Mouse (Mus musculus) layer of hippocampus, adult 11-12 months (tissue): ENCODE data around the gene Psmd11.
A peak's percentile ranks its signal among the peaks of the same experiment; 100 is the strongest.
"Not testable (repeated sequence)": the region's sequence is repeated elsewhere in the genome, so short reads cannot be mapped to it uniquely, and the experiment has no call there.

ENCODE experiments used
- DNase-seq: peaks from one replicate; pipeline ENCODE4 v3.0.0; 2022; ENCODE audit warnings: low spot score

Gene Psmd11

GRCm38 (mm10) chr11:80428381-80429008 lies at the start of gene Psmd11:
Gene Psmd11 (plus strand): TSS chr11:80428615.
- DNase-seq: peak; percentile 97

GRCm38 (mm10) chr11:80379184-80379583 lies 49.2 kb upstream of the Psmd11 start:
- DNase-seq: not testable (repeated sequence)

DNA sequence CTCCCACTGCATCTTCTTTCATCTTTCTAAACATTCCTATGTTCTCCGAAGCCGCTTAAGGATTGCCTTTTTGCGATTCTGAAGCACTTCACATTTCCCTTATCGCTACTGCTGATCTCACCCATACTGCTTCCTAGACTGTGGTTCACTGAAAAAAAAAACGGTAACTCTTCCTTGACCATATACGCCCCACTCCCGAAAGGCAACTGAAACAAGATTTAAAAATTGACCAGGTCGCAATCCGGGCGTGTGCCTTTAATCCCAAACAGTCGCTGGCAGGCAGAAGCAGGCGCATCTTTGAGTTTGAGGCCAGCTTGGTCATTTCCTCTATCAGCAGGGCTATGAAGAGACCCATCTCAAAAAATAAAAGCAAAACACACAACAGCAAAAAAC lies 45.8 kb upstream of the Psmd11 start:
- DNase-seq: no peak

DNA sequence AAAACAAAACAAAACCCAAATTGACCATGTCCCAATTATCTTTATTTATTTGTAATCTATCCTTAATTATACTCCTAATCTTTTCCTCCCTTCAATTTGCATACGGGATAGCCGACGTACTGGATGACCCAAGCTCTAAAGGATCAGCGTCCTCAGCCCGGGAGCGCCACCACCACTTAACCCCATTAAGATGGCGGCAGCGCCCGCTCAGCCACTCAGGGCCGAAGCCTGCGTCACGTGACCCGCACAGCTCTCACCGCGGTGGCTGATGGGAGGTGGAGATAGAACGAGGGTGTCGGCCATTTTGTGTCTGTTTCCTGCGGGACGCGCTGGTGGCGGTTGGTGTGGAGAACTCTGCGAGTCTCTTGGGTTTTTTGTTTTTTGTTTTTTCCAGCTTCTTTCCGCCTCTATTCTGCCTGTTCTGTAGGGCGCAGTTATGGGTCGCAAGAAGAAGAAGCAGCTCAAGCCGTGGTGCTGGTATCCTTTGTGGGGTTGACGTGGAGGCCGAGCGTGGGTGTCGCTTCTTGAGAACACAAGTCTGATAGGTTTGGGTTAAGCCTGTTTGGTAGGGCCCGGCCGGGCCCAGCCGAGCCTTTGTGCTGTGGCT lies 45.3 kb upstream of the Psmd11 start, which contains the start of gene Zfp207:
Gene Zfp207 (plus strand): TSS at position 261 of the 607 bp plus-strand sequence.
- peak; percentile 98 for DNase-seq

DNA sequence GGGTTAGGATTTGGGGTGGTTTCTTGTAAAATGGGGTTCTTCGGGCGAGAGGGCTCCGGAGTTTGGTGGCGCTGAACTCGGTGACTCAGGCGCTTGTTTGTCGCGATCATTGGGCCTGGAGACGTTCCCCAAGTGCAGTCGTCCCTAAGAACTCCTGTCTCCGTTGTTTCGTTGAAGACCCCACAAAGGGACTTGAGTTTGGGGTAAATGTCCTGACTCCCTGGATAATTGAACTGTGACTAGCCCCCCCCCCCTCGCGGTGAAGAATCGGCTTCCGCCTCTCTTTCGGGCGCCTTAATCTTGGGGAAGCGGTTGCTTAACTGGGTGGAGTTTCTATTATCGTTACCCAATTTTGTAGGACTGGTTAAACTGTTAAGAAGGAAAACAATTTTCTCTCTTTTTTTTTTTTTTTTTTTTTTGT lies 44.8 kb upstream of the Psmd11 start:
- no peak for DNase-seq

DNA sequence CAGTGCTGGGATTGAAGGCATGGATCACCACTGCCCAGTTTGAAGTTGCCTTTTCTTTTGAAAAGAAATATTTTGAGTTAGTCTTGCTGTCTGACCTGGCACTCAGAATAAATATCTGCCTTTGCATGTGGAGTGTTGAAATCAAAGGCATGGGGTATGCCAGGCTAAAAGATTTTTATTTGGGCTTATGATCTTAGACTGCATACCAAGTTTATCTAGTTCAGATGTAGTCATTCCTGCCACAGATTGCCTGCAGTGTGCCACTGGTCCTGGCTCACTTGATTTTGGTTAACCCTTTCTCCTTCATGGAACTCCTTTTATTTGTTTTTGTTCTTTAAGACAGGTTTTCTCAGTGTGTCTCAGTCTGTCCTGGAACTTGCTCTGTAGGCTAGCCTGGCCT lies 44.0 kb upstream of the Psmd11 start:
- DNase-seq: no peak

DNA sequence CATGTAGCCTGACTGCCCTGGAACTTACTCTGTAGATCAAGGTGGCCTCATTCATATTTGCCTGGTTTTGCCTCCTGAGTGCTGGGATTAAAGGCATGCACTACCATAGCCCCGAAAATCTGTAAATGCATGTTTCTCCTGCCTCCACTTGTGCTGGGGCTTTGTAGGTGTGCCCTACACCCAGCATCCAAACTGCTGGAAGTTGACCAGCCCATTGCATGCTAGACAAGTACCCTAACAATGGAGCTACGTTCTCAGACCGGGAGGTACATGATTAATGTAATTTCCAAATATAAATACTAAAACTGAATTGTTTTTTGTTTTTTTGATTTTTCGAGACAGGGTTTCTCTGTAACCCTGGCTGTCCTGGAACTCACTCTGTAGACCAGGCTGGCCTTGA lies 43.4 kb upstream of the Psmd11 start:
- no peak for DNase-seq

DNA sequence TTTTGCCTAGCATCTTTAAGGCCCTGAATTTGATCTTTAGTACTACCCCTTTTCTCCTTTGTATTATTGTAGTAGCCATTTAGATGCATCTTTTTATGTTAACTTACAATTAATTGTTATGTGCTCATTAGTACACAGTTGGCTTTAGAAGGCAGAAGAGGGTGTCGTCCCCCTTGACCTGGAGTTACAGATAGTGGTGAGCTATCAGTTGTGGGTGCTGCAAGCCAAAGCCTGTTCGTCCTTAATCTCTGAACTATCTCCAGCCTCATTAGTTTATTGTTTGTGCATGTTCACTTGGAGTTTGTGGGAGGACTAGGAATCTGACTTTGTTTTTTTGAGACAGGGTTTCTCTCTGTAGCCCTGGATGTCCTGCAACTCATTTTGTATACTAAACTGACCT lies 41.6 kb upstream of the Psmd11 start:
- no peak for DNase-seq

DNA sequence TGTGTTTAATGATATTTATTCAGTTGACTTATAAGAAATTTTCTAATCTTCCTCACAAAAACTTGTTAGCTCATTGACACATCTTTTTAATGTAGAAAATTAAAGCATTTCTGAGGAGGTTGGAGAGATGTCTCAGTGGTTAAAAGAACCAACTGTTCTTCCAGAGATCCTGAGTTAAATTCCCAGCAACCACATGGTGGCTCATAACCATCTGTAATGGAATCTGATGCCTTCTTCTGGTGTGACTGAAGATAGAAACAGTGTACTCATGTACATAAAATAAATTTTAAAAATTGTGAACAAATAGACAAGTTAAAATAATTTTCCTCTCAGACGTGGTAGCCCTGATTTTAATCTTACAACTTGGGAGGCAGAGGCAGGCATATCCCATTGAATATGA lies 38.5 kb upstream of the Psmd11 start:
- no peak for DNase-seq

DNA sequence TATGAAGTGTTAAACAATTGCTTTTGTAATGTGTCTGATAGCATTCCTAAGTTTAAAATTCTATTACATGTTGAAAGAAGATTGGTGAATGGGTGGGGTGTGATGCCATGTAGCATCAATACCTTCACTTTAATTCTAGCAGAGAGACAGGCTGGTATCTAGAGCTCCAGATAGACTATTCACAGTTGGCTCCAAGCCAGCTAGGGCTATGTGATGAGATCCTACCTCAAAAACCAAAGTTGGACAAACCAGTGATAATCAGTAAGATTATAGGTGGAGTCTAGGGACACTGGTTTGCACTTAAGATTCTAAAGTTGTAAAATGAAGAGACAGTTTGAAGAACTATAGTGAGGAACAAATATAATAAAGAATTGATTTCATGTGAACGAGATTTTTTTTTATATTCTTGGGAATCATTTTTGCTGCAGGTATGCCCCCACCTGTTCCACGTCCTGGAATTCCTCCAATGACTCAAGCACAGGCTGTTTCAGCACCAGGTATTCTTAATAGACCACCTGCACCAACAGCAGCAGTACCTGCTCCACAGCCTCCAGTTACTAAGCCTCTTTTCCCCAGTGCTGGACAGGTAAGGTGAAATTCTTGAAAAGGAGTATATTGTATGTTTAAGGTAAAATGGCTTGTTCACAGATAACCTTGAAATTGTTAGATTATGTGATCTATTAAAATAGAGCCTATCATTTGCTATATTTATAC lies 36.9 kb upstream of the Psmd11 start:
- no peak for DNase-seq

DNA sequence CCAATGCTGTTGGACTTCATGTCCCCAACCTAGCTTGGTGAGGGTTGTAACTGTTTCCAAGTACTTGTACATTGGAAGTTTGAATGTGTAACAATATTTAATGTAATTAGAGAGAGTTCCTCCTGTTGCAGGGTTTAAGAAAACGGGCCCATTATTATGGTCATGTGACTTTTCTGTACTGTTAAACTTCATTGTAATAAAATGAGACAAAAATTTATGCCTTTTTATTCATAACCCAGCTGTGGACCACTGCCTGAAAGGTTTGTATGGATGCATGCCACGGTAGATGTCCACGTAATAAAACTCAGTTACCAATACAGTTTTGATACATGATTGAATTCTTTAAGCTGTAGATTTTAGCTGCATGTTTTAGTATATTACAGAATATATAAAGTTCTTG lies 32.5 kb upstream of the Psmd11 start:
- DNase-seq: no peak

- no peak for DNase-seq
Measured at GRCm38 (mm10) chr11:80396617-80397016, 31.8 kb upstream of the Psmd11 start.

- DNase-seq: not testable (repeated sequence)
Measured at GRCm38 (mm10) chr11:80407878-80408277, 20.5 kb upstream of the Psmd11 start.

DNA sequence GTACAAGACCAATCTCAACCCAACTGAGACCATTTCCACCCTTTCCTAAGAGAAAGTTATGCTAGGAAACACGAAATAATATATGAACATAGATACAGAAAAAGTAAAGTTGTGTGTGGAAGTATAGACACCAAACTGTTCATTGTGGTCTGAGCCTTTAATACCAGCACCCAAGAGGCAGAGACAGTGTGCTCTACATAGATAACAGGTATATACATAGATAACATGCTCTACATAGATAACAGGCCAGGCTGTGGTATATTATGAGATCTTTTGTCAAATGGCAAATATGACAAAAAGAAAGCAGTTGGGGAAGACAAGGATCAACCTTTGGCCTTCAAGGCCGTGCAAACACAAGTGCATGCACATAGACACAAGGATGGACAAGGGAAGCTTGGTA lies 18.0 kb upstream of the Psmd11 start:
- DNase-seq: no peak

GRCm38 (mm10) chr11:80417085-80417484 lies 11.3 kb upstream of the Psmd11 start:
- no peak for DNase-seq

DNA sequence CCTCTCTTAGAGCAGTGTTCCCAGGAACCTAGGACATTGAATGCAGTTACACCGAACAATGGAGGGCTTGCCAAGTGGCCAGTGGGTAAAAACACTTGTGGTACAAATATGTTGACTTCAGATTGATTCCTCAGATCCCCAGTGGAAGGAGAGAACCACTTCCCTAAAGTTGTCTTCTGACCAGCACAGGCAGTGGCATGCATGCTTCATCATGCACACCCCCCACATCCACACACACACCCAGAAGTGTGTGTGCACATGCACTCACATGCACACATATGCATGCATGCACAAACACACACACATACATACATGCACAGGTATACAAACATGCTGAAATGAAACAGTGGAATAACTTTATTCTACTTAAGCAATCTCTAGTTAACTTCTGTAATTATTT lies 8.7 kb upstream of the Psmd11 start:
- no peak for DNase-seq

DNA sequence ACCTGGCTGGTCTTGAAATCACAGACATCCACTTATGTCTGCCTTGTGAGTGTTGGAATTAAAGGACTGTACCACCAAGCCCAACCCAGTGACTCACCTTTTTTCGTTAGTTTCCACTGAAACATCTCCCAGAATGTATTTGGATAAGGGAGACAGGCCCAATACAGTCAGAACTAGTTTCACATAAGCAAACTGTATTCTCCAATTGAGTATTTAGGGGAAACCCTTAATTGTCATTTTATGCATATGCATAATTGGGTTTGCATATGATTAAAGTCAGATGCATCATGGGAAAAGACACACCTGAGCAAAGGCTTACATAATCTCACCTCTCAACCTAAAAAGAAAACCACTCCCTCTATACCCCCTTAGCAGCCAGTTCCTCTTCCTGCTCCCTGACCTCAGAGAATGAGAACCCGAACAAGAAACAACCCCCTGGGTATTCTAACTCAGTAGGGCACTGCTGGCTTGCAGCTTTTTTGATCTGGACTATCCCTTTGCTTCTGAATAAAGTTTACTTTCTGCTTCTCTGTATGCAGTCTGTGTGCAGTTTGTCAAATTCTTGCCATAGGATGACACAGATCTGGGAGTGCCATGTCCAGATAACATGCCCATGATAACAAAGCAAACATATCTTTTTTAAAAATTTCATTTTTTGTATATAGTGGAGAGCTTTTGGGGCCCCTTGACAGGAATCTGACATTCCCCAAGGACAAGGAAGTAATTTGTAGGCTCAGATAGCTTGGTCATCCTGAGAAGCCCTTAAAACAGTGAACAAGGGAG lies 8.0 kb upstream of the Psmd11 start:
- no peak for DNase-seq

- no peak for DNase-seq
Measured at GRCm38 (mm10) chr11:80421421-80422047, 6.9 kb upstream of the Psmd11 start.

DNA sequence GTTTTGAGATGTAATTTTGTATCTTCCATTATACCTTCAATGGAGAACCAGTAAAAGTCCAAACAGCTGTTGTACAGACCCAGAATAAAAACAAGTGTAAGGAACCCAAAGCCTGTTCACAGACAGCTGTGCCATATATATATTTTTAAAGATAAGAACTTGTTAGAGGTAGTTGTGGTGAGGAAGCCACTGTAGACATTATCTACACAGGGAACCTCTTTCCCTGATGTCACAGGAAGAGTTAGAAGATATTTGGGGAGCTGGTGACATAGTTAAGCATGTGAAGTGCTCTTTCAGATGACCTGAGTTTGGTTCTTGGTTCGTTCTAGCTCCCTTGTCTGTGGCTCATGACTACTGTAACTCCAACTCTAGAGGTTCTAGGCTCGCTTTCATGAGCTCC lies 3.7 kb upstream of the Psmd11 start:
- no peak for DNase-seq

GRCm38 (mm10) chr11:80425247-80425778 lies 3.1 kb upstream of the Psmd11 start:
- DNase-seq: no peak

- DNase-seq: not testable (repeated sequence)
Measured at GRCm38 (mm10) chr11:80426029-80426813, 2.2 kb upstream of the Psmd11 start.
